Mouse (Mus musculus) embryonic facial prominence, embryonic 13.5 days (tissue): ENCODE measurements around the gene Sh3rf3. TPM values are rescaled to one million over a fixed set of nuclear protein-coding genes. Genes with fewer than 3 reads are reported as not detected.

Experiments
- ATAC-seq: fragments of 200-750 bp; cut with Nextera tagmentation; 2 replicates; pipeline ENCODE4 v1.8.0; 2017; ENCODE audit warnings: low read depth; ENCODE audit not compliant: insufficient number of reproducible peaks, insufficient read depth, low FRiP score, low TSS enrichment
- H3K27ac ChIP-seq: fragments of 300-500 bp; sonication (generic); 2 replicates; pipeline ENCODE4 v1.5.1; 2015; ENCODE audit warnings: moderate library complexity, mild to moderate bottlenecking, inconsistent platforms
- H3K27me3 ChIP-seq: fragments of 300-500 bp; sonication (generic); 2 replicates; pipeline ENCODE4 v1.6.1; 2015; ENCODE audit warnings: mild to moderate bottlenecking, inconsistent platforms
- H3K36me3 ChIP-seq: fragments of 300-500 bp; sonication (generic); 2 replicates; pipeline ENCODE4 v1.6.1; 2015; ENCODE audit warnings: mild to moderate bottlenecking, inconsistent platforms
- H3K4me1 ChIP-seq: fragments of 300-500 bp; sonication (generic); 2 replicates; pipeline ENCODE4 v1.6.1; 2015; ENCODE audit warnings: inconsistent platforms
- H3K4me2 ChIP-seq: fragments of 300-500 bp; sonication (generic); 2 replicates; pipeline ENCODE4 v1.6.1; 2015; ENCODE audit warnings: moderate library complexity, mild to moderate bottlenecking, inconsistent platforms
- H3K4me3 ChIP-seq: fragments of 300-500 bp; sonication (generic); 2 replicates; pipeline ENCODE4 v1.5.1; 2015; ENCODE audit warnings: mild to moderate bottlenecking, inconsistent platforms
- H3K9ac ChIP-seq: fragments of 300-500 bp; sonication (generic); 2 replicates; pipeline ENCODE4 v1.6.1; 2015; ENCODE audit warnings: mild to moderate bottlenecking, inconsistent platforms
- H3K9me3 ChIP-seq: fragments of 300-500 bp; sonication (generic); 2 replicates; pipeline ENCODE4 v1.6.1; 2016; ENCODE audit warnings: inconsistent platforms
- WGBS: fragments of 180-500 bp; shearing (Covaris S2); methylation state at CpG from one replicate; pipeline ENCODE4 v1.1.7; 2015; ENCODE audit warnings: mixed read lengths; 5-methylcytosine and 5-hydroxymethylcytosine counted together
- polyA plus RNA-seq: library from polyadenylated mRNA; unstranded; fragments of >200 nt; fragmentation: Nextera tagmentation; extraction: Ambion mirVana; gene quantifications from 2 replicates; pipeline ENCODE4 v1.2.1, GENCODE M21; 2015

Sh3rf3 gene
- polyA plus RNA-seq, 1 experiment from 2014 or later = 3.3 TPM

GRCm38 (mm10) chr10:58926578-58926977, 113.4 kb downstream of the Sh3rf3 start:
- ATAC-seq = no peak; the same call in 1 of the 2 replicates
- 57% methylated on average over 5 of the region's 5 CpGs for WGBS

GRCm38 (mm10) chr10:58928952-58929442, 115.8 kb downstream of the Sh3rf3 start:
- no peaks in the 10 kb centered on the region for H3K36me3 ChIP-seq
- no peak overlapping the region for H3K4me2 ChIP-seq
- no peak overlapping the region for H3K9ac ChIP-seq
- WGBS = 70% methylated on average over 5 of the region's 5 CpGs
- H3K4me3 ChIP-seq = no peak overlapping the region
- H3K27me3 ChIP-seq = 0 out of 2 replicates have a peak, but pooled peaks cover 6% of the 10 kb centered on the region
- no peak for ATAC-seq
- H3K9me3 ChIP-seq = no peaks in the 10 kb centered on the region
- H3K27ac ChIP-seq = no peak overlapping the region
- peaks cover 13% of the 10 kb centered on the region; the same call in 1 of the 2 replicates for H3K4me1 ChIP-seq

More at GRCm38 (mm10) chr10:58926578-58926977, 113.4 kb downstream of the Sh3rf3 start:
- Histone ChIP-seq H3K9me3 (no peaks in the 10 kb centered on the region), H3K36me3 (no peaks in the 10 kb centered on the region), H3K27me3 (0 out of 2 replicates have a peak, but pooled peaks cover 6% of the 10 kb centered on the region), H3K9ac (no peak overlapping the region), H3K4me2 (no peak overlapping the region), H3K4me3 (no peak overlapping the region), H3K27ac (no peak overlapping the region), H3K4me1 (no peaks in the 10 kb centered on the region; the same call in 1 of the 2 replicates)

GRCm38 (mm10) chr10:58932151-58932773, 119.1 kb downstream of the Sh3rf3 start:
- WGBS = 36% methylated on average over 22 of the region's 22 CpGs
- Histone ChIP-seq H3K4me3 (0 out of 2 replicates have a peak overlapping the region, but pooled peaks have one; percentile 8), H3K4me1 (peaks cover 19% of the 10 kb centered on the region; the same call in 1 of the 2 replicates), H3K4me2 (peak overlapping the region; percentile 39), H3K27ac (no peak overlapping the region), H3K9ac (no peak overlapping the region), H3K9me3 (no peaks in the 10 kb centered on the region), H3K36me3 (no peaks in the 10 kb centered on the region), H3K27me3 (0 out of 2 replicates have a peak, but pooled peaks cover 6% of the 10 kb centered on the region)
- no peak for ATAC-seq

- H3K9me3 ChIP-seq = no peaks in the 10 kb centered on the region
- 54% methylated on average over 6 of the region's 6 CpGs for WGBS
- H3K36me3 ChIP-seq = no peaks in the 10 kb centered on the region
- no peak overlapping the region for H3K4me3 ChIP-seq
- no peak overlapping the region for H3K9ac ChIP-seq
- H3K27me3 ChIP-seq = no peaks in the 10 kb centered on the region
- no peak overlapping the region for H3K4me2 ChIP-seq
- ATAC-seq = no peak
- peaks cover 19% of the 10 kb centered on the region; the same call in 1 of the 2 replicates for H3K4me1 ChIP-seq
- no peak overlapping the region for H3K27ac ChIP-seq
Measured at GRCm38 (mm10) chr10:58935606-58936005, 122.4 kb downstream of the Sh3rf3 start.

- no peak for ATAC-seq
Measured at GRCm38 (mm10) chr10:58936441-58936860, 123.3 kb downstream of the Sh3rf3 start.

GRCm38 (mm10) chr10:58937521-58937920, 124.4 kb downstream of the Sh3rf3 start:
- H3K27me3 ChIP-seq = no peaks in the 10 kb centered on the region
- no peaks in the 10 kb centered on the region for H3K36me3 ChIP-seq
- H3K4me2 ChIP-seq = no peak overlapping the region
- H3K9me3 ChIP-seq = no peaks in the 10 kb centered on the region
- WGBS = 69% methylated on average over 3 of the region's 3 CpGs
- no peak for ATAC-seq
- peaks cover 10% of the 10 kb centered on the region; the same call in 1 of the 2 replicates for H3K4me1 ChIP-seq
- H3K4me3 ChIP-seq = no peak overlapping the region
- no peak overlapping the region for H3K9ac ChIP-seq
- H3K27ac ChIP-seq = no peak overlapping the region

More at GRCm38 (mm10) chr10:58936441-58936860, 123.3 kb downstream of the Sh3rf3 start:
- no peaks in the 10 kb centered on the region for H3K9me3 ChIP-seq
- 70% methylated on average over 9 of the region's 9 CpGs for WGBS
- no peak overlapping the region for H3K27ac ChIP-seq
- peaks cover 19% of the 10 kb centered on the region; the same call in 1 of the 2 replicates for H3K4me1 ChIP-seq
- H3K4me2 ChIP-seq = no peak overlapping the region
- no peak overlapping the region for H3K9ac ChIP-seq
- H3K4me3 ChIP-seq = no peak overlapping the region
- H3K27me3 ChIP-seq = no peaks in the 10 kb centered on the region
- H3K36me3 ChIP-seq = no peaks in the 10 kb centered on the region

GRCm38 (mm10) chr10:58942819-58943218, 129.7 kb downstream of the Sh3rf3 start:
- H3K4me2 ChIP-seq = no peak overlapping the region
- no peaks in the 10 kb centered on the region for H3K27me3 ChIP-seq
- no peak overlapping the region for H3K27ac ChIP-seq
- no peak overlapping the region for H3K4me3 ChIP-seq
- no peak overlapping the region for H3K9ac ChIP-seq
- ATAC-seq = no peak
- H3K4me1 ChIP-seq = peaks cover 8% of the 10 kb centered on the region
- WGBS = 65% methylated on average over 3 of the region's 3 CpGs
- no peaks in the 10 kb centered on the region for H3K9me3 ChIP-seq
- no peaks in the 10 kb centered on the region for H3K36me3 ChIP-seq

- Histone ChIP-seq H3K27me3 (no peaks in the 10 kb centered on the region), H3K4me3 (no peak overlapping the region), H3K9ac (no peak overlapping the region), H3K27ac (0 out of 2 replicates have a peak overlapping the region, but pooled peaks have one; percentile 23), H3K4me2 (no peak overlapping the region), H3K36me3 (no peaks in the 10 kb centered on the region), H3K9me3 (no peaks in the 10 kb centered on the region), H3K4me1 (peaks cover 8% of the 10 kb centered on the region)
- 61% methylated on average over 9 of the region's 9 CpGs for WGBS
- no peak for ATAC-seq
Measured at GRCm38 (mm10) chr10:58943661-58944400, 130.7 kb downstream of the Sh3rf3 start.

GRCm38 (mm10) chr10:58944930-58945329, 131.8 kb downstream of the Sh3rf3 start:
- 27% methylated on average over 6 of the region's 6 CpGs for WGBS
- no peaks in the 10 kb centered on the region for H3K36me3 ChIP-seq
- no peak overlapping the region for H3K9ac ChIP-seq
- no peaks in the 10 kb centered on the region for H3K27me3 ChIP-seq
- no peak overlapping the region for H3K27ac ChIP-seq
- no peaks in the 10 kb centered on the region for H3K9me3 ChIP-seq
- ATAC-seq = no peak
- no peak overlapping the region for H3K4me3 ChIP-seq
- peaks cover 13% of the 10 kb centered on the region for H3K4me1 ChIP-seq
- no peak overlapping the region for H3K4me2 ChIP-seq

GRCm38 (mm10) chr10:58949770-58950638, 136.8 kb downstream of the Sh3rf3 start:
- Histone ChIP-seq H3K4me3 (no peak overlapping the region), H3K4me1 (peaks cover 9% of the 10 kb centered on the region), H3K4me2 (no peak overlapping the region), H3K9ac (no peak overlapping the region), H3K27ac (no peak overlapping the region), H3K9me3 (no peaks in the 10 kb centered on the region), H3K36me3 (no peaks in the 10 kb centered on the region), H3K27me3 (no peaks in the 10 kb centered on the region)
- no peak for ATAC-seq
- WGBS = 30% methylated on average over 11 of the region's 11 CpGs

- Histone ChIP-seq H3K4me1 (no peaks in the 10 kb centered on the region), H3K9ac (no peak overlapping the region), H3K4me2 (no peak overlapping the region), H3K36me3 (no peaks in the 10 kb centered on the region), H3K9me3 (no peaks in the 10 kb centered on the region), H3K27me3 (no peaks in the 10 kb centered on the region), H3K27ac (no peak overlapping the region), H3K4me3 (no peak overlapping the region)
- ATAC-seq = no peak
- WGBS = 67% methylated on average over 4 of the region's 4 CpGs
Measured at GRCm38 (mm10) chr10:58960193-58960592, 147.0 kb downstream of the Sh3rf3 start.
